Mouse (Mus musculus): ENCODE data around the gene Reln. TPM values are rescaled to one million over a fixed set of nuclear protein-coding genes. Genes with fewer than 3 reads are reported as not detected.
A peak's percentile ranks its signal among the peaks of the same experiment; 100 is the strongest.

Gene Reln
- total RNA-seq, 2 experiments from 2014 or later: 40.9 to 44.7 TPM

DNA sequence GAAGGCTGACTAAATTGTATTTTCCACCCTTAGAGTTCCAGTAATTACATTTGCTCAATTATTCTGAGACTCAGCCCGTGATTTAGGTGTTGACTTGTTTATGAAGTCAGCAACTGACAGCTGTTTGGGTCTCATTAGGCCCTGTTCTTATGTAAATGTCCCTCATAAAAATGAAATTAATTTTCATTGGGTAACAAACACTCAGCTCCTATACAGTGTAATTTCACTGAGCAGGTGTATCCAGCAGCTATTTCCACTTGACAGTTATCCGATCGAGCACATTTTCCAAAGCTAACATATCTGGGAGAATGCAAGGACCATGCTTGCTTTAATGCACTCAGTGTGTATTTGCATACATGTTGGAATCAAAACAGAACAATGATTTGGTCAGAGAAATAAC, 330.0 kb downstream of the Reln start:
- DNase-seq (ENCODE audit: low spot score in 2 of 2): no peak

DNA sequence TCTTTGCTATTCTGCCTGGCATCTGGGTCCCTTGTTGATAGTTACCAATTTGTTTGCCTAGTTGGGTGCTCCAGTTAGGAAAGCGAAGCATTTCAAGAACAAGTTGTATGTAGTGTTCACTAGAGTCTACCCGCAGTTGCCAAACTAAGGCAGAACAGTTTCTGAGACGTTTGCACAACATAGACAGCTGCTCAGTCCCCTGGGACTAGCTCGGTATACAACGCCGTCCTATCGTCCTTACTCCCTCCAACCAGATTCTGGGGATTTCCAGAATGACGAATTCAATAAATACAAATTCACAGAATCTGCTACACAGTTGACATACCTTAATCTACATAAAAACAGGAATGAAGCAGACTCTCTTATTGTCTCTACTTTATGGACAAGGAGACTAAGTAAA, 335.4 kb downstream of the Reln start:
- DNase-seq (ENCODE audit: low spot score in 2 of 2): no peak

DNA sequence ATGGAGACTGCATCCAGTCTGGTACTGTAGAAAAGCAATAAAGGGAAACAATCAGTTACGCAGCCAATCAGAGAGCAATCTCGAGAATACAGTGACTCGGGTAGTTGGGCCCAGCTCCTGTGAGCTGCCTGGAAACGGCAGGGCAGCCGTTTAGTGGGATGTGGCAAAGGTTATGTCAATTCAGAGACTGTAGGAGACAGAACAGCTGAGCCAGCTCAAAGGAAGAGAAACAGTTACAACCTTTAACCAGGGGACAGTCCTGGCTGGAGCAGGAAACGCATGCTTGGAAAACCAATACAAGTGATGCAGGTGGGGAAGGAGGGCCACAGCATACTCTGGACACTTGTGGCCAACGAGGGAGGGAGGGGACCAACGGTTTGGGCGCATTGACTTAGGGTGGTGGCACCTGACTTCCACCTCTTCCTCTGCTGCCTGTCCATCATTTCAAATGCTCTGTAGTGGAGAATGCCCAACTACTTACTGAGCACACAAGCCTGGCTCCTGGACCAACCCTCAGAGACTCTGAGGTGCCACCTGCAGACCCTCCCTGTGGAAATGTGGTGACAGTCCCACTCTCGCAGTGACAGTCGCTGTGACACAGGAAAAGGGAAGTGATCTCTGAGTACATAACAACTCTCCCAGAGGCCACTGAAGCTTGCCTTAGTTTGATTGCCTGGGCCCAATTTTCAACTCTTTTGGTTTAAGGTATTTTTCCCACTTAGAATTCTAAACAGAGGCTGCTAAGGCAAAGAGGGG, 337.0 kb downstream of the Reln start:
- DNase-seq (ENCODE audit: low spot score in 2 of 2): no peak

GRCm38 (mm10) chr5:22003858-22004257, 340.6 kb downstream of the Reln start:
- no peak for DNase-seq (ENCODE audit: low spot score in 2 of 2)

DNA sequence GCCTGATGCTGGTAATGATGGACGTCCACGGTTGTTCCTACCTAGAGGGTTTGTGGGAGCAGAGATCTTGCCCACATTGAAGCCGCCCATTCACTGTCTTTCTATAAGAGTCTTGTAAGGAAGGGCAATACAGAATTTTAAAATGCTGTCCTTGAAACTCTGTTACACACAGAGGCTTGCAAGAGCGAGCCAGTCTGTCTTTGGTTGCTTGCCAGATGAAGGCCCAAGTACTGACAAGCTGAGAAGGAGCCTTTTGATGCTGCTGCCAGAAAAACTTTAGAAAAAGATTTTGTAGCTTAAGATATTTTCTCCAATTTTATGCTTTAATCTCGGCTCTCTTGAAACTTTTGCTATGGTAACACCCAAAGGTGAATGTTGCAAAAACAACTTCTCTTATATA, 356.8 kb downstream of the Reln start:
- DNase-seq (ENCODE audit: low spot score in 2 of 2): no peak

- DNase-seq (ENCODE audit: low spot score in 2 of 2): peak in 1 of 2 experiments; percentile 60
Measured at GRCm38 (mm10) chr5:21986311-21986710, 358.2 kb downstream of the Reln start.

DNA sequence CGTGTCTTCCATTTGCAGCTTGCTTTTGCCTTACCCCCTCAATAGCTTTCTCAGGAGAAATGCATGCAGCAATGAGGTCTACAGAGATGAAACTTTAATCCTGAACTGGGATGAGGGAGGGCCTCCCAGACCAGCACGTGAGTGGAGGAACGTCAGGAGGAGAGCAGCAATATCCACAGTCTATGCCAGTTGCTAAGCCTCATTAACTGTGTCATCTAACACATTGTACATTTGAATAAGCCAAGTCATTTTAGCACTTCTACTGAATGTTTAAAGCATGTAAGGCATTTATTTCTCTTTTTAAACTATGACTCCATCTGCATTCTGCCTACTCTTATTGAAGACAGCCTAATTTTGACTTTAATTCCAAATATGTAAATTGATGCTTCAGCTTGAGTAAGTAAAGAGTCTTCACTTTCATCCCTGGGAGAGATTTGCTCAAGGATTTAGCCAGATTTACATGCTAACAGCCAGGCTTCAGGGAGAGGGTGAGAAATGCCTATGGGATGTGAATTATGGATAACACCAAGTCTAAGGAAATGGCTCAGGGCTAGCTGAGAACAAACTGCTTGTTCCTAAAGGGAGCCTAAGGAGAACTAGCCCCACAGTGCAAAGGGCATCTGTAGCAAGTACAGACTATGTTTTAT, 361.4 kb downstream of the Reln start:
- DNase-seq (ENCODE audit: low spot score in 2 of 2): peak in 1 of 2 experiments; percentile 24

GRCm38 (mm10) chr5:21981216-21981615, 363.3 kb downstream of the Reln start:
- DNase-seq (ENCODE audit: low spot score in 2 of 2): no peak

- DNase-seq (ENCODE audit: low spot score in 2 of 2): no peak
Measured at GRCm38 (mm10) chr5:21980544-21980943, 364.0 kb downstream of the Reln start.

GRCm38 (mm10) chr5:21973266-21974010, 371.1 kb downstream of the Reln start:
- DNase-seq (ENCODE audit: low spot score in 2 of 2): no peak

GRCm38 (mm10) chr5:21961796-21962195, 382.7 kb downstream of the Reln start:
- DNase-seq (ENCODE audit: low spot score in 2 of 2): no peak

DNA sequence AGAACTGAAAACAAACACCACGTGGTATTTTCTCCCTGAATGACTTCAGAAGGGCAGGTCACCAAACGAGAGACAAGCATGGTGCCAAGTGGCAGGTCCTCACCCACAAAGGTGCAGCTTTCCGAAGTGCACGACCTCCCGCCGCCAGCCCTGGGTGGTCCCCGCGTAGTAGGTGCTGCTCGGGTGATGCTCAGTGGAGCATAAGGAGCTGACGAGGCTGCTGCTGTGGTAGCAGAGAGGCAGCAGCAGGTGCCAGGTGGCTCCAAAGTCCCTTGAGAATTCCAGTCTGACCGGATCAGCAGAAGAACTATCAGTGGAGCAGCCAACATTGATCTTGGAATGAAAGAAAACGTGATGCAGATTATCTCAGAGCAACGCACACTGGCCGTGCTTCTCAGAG, 384.4 kb downstream of the Reln start:
- DNase-seq (ENCODE audit: low spot score in 2 of 2): no peak

GRCm38 (mm10) chr5:21957586-21957985, 386.9 kb downstream of the Reln start:
- no peak for DNase-seq (ENCODE audit: low spot score in 2 of 2)

GRCm38 (mm10) chr5:21957061-21957460, 387.4 kb downstream of the Reln start:
- DNase-seq (ENCODE audit: low spot score in 2 of 2): no peak

DNA sequence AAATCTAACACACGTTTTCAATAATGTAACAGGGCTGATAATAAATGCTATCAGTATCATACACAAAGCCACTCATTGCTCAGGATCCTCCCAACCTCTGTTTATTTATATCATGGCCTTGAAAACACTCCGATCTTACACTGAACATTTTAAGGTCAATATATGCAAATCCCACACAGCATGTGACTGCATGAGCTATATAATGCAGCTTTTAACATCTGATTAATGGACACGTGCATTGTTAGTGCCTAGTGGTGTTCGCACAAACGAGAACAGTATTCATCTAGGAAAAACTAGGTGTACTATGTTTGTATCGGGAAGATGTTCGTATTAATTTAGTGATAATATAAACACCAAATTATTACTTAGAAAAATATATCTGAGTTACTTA, 395.0 kb downstream of the Reln start:
- no peak for DNase-seq (ENCODE audit: low spot score in 2 of 2)

DNA sequence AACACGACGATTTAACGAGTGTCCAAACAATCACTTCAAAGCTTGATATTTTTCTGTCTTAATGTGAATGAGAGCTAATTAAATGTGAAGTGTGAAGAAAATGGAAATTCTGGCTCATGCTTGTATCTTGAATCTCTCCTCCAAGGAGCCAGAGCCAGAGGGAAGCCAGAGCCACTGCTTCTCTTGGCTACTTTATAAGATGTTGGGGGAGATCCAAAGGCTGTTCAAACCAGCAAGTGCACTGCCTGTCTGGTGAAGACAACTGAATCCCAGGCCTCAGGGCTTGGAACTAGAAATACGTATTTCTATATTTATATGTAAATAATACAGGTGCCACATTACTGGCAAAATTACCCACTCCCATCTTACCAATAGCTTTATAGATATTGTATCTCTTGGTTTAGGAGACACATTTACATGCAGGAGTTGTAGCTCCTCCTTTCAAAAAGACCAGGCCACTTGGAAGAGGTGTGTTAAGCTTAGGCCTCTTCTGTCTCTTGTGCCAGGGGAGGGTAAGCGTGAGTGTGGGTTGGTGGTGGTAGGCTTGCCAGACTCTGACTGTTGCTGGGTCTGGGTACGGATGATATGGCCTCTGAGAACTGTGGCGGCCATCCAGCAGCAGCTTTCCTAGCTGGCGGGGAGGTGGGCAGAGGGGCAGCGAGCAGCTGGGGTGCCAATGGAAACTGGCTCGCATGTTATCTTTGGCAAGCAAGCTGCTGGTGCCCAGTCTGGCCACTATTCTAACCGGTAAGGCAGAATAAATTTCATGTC, 395.6 kb downstream of the Reln start:
- no peak for DNase-seq (ENCODE audit: low spot score in 2 of 2)

DNA sequence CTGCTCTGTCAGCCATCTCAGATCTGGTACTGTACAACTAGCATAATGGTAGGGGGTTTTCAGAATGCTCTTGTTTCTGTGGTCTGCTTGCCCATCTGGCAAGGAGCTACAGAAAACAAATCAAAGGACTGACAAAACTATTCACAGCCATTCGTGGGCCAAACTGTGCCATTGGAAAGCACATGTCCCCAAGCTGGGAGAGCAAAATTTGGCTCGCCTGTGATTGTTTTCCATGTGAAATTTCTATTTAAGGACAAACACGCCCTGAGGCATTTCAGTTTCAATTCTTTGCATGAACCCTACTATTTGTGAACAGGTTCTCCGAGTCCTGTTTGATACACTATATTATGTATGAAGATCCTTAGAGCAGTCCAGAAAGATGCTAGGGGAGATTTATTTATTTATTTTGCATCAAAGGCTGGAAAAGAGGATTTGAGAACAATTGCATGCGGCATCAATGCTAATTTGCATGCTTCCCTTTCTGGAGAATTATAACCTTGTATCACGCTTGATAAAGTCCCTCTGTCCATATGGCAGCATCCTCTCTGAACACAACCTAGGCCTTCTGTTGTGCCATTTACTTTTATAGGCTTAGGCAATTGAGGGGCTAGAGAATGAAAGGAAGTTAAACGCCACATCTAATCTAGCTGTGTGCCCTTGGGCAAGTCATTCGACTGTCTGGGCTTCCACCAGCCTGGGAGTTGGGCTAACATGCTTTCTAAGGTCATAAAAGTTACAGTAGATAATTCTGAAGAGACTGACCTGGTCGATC, 396.7 kb downstream of the Reln start:
- DNase-seq (ENCODE audit: low spot score in 2 of 2): peak in 1 of 2 experiments; percentile 46

GRCm38 (mm10) chr5:21944579-21944978, 399.9 kb downstream of the Reln start:
- DNase-seq (ENCODE audit: low spot score in 2 of 2): no peak

- DNase-seq (ENCODE audit: low spot score in 2 of 2): no peak
Measured at GRCm38 (mm10) chr5:21939405-21939804, 405.1 kb downstream of the Reln start.

- no peak for DNase-seq (ENCODE audit: low spot score in 2 of 2)
Measured at GRCm38 (mm10) chr5:21938138-21938537, 406.4 kb downstream of the Reln start.

GRCm38 (mm10) chr5:21936627-21937026, 407.9 kb downstream of the Reln start:
- DNase-seq (ENCODE audit: low spot score in 2 of 2): no peak
